Mouse (Mus musculus) frontal cortex, postnatal 25 days (tissue): ENCODE measurements around the gene Amz2.

Experiments
- DNase-seq, 2 experiments: peaks; one replicate each; pipeline ENCODE4 v3.0.0; 2022; ENCODE audit warnings: low spot score in 2 of 2

The Amz2 gene

DNA sequence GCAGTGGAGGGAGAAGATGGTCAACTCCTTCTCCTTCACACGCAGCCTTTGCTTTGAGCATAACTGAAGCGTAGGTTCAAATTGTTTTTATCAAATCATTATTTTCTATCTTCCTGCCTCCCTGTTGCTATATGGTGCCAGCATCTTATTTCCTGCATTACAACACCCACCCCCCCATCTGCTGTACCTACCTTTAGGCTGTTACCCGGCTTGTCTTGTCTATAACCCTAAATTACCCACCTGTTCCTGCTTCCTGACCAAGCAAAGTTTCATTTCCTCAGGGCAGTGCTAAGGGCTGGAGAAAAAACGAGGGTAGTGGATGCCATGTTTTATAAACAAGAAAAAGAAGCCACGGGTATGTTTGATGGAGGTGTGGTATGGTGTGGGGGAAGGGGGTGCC lies 4.5 kb upstream of the Amz2 start:
- DNase-seq: no peak

DNA sequence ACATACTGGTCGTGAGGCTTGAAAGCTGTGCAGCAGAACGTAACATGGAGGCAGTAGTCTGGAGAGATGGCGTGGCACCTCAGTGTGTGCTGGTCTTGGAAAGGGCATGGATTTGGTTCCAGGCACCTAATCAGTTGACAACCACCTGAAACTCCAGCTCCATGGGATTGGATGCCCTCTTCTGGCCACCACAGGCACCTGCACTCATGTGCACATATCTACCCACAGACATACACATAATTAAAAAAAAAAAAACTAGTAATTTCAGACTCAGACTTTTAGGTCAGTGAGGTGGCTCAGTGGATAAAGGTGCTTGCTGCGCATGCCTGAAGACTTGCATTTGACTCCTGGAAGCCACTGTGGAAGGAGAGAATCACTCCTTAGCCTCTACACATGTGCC lies 3.5 kb upstream of the Amz2 start:
- DNase-seq: no peak

DNA sequence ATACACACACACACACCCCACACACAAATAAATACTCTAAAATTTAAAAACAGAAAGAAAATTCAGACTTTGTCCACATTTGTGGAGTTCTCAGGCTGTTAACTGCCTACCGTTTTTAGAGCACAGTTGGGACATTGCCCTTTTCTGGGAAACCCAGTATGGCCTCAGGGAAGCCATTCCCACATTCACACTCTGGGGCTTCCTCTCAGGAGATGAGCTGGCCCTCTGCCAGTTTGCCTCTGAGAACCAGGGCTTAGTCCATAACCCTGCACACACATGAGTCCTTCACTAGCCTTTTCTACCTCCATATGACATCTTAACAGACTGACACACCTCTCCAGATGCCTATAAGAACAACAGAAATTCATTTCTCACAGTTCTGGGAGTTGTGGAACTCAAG lies 2.5 kb upstream of the Amz2 start:
- DNase-seq: no peak

DNA sequence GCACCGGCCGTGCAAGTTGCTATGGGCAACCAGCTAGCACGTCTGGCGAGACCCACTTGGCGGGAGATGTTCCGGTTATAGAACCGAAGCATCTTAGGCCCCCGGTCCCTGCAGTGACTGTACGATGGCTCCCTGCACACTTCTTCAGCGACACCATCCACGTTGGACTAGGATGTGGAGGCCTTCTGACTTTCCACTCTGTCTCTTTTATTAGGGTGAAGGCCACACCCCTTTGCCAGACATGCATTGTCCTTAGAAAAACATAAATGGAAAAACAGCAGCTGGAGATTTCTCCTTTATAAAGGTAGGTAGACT lies 483 bp downstream of the Amz2 start:
- DNase-seq: no peak

DNA sequence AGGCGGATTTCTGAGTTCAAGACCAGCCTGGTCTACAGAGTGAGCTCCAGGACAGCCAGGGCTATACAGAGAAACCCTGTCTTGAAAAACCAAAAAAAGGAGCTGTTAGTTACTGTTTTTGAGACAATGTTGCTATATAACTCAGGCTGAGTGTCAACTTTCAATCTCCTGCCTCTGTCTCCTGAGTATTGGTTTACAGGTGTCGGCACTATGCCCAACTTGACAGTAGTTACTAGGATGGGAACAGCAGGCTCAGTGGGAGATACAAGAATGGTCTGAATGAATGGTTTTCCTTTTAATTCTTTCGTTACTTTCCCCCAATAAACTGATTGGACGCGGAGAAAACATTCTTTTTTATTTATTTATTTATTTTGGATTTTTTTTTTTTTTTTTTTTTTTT lies 1.6 kb downstream of the Amz2 start:
- no peak for DNase-seq

DNA sequence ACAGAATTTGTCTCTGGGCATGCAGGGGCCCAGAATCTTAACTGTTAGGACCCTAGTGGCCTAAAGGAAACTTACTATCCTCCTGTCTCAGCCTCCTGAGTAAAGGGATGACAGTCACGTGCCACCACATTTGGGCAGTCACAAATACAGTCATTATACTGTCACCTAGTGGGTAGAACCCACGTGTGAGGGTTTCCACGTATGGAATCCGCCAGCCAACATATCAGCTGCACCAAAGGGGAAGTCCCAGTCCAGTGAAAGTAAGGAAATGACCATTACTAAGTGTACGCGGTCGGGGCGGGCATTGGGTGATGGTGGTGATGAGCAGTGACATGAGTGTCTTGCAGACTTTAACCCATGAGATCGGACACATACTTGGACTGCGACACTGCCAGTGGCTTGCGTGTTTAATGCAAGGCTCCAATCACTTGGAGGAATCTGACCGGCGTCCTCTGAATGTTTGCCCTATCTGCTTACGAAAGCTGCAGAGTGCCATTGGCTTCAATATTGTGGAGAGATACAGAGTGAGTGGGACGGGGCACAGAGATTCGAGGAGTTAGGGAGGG lies 8.6 kb downstream of the Amz2 start:
- DNase-seq: no peak

DNA sequence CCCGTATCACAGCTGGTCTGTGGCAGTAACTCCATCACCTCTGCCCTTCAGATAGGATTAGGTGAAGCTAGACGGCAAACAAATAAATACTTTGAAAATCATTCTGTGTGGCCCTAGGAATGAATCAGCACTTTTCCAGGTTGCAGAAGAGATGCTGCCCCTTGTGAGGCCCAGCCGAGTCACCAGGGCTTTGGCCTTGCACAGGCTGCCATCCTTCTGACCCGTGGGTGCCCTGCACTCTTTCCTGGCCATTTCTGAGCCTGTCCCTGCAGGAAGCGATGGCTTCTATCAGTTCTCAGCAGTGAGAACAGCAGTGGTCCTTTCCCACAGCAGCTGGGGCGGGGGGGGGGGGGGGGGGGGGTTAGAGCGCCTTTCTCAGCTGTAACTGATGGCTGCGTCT lies 11.1 kb downstream of the Amz2 start:
- no peak for DNase-seq

DNA sequence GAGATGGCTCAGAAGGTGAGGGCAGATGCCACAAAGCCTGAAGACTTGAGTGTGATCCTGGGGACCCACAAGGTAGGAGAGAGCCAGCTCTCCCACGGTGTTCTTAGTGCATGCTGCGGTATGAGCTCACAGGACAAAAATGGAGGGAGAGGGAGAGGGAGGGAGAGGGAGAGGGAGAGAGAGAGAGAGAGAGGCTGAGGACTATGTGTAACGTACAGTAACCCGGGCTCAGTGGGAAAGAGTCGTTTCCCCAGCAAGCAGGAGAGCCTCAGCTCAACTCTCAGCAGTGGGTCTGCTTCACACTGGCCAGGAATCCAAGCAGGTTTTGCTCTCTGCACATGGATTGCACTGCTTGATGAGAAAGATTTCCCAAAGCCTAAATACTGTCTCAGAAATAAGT lies 13.5 kb downstream of the Amz2 start:
- no peak for DNase-seq

DNA sequence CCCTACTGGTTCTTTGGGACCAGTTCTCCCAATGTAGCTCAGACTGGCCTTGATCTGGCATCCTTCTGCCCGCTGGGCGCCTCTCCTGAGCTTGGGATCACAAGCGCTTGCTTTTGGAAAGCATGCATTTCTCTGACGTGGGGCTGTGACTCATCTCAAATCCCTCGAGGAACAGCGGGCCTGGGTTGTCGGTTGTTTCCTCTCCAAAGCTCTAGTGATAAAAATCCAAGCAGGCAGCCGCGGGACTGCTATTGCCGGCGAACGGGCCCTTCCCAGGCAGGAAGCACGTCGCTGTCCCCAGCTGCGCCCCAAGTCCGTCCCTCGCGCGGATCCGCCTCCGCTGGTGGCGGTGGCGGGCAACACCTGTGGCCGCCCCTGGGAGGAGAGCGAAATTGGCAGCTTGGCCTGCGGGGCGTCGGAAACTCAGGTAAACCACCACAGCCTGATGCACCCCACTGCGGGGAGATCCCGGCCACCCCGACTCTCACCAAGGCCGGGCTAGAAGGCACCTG lies 14.1 kb downstream of the Amz2 start:
- peak; percentile 14 to 33 for DNase-seq

DNA sequence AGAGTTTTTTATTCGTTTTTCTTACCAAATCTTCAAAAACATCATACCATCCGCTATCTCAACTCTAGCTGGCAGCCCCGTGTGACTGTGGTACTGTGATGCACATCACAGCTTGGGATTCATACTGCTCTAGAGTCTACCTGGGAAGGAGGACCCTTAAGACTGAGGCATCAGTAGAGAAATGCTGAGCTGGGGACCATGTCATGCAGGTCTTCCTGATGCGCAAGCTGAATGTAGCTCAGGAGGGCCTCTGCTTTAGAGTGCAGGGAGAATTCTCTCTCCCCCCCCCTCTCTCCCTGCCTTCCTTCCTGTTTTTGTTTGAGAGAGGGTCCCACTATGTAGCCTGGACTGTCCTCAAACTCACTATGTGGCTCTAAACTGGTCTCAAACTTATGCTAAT lies 14.9 kb downstream of the Amz2 start:
- no peak for DNase-seq

DNA sequence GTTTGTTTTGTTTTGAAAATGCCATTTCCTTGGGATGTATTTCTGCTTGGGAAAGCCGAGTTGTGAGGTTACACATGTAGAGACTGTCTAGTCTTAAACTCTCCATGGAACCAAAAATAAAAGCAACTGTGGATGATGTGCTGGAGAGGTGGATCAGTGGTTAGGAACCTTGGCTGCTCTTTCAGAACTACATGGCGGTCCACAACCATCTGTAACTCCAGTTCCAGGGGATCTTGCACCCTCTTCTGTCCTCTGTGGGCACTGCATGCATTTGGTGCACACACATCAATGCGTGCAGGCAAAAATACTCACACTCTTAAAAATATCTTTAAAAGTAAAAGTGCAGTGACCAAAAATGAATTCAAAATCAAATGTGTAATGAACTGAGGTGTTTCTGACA lies 15.4 kb downstream of the Amz2 start:
- DNase-seq: no peak

DNA sequence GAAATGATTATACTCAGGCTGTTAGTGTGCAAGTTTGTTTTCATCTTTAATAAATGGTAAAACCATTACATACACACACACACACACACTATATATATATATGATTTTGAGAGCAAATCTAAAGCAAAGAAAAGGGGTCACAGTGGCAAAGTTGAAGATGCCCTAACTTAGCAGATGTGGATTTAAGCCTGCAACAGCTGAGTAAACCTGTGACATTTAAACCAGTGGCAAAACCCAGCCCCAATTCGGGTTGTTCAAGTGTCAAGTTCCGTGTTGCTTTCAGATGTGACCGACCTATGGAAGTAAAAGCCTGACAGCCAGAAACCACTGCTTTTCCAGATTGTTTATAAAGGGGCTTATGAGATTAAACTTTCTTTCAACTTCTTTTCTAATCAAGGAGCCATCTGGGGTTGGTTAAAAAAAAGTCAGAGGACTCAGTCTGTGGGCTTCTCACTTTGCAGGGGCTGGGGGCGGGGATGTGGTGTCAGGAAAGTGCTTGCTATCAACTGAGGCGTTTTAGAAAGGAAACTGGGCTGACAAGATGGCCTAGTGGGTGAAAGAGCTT lies 16.5 kb downstream of the Amz2 start:
- DNase-seq: no peak

DNA sequence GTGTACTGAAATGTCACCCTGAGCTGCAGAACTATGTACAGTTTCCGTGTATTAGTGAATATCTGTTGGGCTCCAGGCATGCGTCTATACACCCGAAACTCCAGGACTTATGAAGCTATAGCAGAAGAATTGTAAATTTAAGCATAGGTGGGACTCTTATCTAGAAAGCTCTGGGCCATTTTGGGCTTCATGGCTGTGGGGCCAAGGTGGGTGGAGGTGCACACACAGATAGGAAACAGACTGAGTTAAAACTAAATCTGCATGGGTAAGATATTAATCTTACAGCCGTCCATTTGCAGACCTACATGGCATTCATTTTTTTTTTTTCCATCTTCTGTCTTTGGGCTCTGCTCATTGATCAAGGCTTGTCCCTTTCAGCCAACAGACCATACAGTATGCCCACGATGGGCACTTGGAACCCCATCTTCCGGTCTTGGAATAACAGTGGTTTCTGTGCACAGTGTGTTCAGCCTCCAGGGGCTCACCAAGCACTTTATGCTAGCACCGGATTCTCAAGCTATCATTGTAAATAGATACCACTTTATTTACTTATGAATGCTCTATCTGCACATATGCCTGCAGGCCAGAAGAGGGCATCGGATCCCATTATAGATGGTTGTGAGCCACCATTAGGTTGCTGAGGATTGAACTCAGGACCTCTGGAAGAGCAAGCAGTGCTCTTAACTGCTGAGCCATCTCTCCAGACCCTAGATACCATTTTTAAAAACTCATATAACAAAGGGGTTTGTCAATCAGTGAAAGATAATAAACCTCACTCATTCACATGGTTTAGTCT lies 17.9 kb downstream of the Amz2 start:
- DNase-seq: no peak

DNA sequence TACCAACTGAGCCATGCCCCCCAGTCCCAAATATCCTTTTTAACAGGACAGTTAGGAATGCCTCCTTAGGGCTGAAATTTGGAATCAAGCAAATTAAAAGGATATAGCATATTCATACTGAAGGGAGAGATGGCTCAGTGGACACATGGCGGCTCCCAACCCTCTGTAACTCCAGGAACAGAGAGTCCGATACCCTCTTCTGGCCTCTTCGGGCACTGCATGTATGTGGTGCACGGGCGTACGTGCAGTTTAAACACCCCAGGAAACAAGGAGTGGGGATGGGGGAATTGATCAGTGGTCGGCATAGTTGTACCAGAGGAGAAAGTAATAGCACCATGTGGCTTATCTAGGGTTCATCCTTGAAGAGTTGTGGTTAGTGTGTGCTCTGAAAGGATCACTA lies 18.9 kb downstream of the Amz2 start:
- no peak for DNase-seq

DNA sequence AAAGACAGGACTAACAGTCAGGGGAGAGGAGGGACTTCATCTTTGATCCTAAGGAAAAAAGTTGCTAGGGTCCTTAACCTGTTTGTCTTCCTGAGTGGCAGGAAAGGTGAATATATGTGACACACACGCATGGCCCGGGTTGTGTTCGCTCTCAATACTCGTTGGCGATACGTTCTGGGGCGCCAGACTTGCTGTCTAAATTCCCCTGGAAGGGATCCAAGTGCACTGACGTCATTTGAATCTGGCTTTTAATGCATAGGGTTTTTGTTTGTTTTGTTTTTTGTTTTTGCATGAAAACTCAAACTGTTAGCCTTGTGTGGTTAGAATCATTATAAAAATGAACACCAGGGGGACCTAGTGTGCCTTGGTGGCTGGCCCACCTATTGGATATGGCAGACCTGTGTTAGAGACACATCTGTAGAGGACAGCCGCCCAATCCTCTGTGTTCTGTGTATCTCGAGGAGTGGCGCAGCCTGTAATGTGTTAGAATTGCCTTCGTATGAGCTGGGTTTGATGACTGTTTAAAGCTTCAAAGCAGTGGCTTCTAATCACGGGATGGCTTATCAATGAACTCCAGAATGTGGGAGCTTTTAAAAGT lies 19.8 kb downstream of the Amz2 start:
- no peak for DNase-seq

DNA sequence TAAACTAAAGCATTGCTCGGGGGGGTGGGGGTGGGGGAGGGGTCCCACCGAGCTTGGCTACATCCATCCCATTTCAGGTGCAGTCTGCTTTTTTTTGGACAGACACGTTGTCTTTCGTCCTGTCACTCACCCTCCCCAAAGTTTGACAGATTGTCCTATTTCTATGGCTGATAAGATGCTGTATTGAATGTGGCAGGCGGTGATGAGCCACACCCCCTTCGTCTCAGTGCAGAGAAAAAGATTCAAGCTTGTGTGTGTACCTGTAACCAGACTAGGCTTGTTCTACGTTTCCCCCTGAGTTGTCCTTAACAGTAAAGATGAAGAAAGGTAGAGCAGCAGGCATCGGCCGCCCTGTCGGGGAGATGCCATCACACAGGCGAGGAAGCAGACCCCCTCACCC lies 25.4 kb downstream of the Amz2 start:
- no peak for DNase-seq

DNA sequence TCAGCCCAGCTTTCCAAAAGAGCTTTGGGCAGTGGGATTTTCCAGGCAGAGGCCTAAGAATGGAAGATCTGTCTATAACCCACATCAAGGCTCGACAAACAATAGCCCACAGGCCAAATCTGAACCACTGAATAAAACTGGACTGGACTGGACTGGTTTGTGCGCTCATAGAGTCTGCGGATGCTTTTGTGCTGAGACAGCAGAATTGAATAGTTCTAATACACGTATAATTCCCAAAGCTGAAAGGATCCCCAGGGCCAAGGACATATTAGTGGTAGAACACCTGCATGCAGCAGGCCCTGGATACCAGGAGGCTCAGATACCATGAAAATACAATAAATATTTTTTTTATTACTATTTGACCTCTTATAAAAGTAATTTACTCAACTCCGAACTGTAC lies 30.5 kb downstream of the Amz2 start:
- no peak for DNase-seq

DNA sequence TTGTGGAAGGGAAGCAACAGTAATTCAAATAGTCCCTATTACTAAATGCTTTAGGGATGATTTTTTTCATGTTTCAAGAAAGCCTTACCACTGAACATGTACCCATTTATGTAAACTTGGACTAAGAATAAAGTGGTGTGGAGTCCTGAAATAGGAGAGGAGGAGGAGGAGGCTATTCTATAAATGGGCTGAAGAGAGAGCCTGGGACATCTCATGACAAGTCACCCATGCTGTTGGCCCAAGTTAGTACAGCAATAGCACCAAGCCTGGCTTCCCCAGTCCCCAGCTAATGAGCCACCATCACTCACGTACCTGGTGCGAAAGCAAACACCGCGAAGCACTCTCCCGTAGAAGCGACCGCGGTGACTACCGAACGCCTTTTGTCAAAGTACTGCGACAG lies 32.4 kb downstream of the Amz2 start:
- no peak for DNase-seq

DNA sequence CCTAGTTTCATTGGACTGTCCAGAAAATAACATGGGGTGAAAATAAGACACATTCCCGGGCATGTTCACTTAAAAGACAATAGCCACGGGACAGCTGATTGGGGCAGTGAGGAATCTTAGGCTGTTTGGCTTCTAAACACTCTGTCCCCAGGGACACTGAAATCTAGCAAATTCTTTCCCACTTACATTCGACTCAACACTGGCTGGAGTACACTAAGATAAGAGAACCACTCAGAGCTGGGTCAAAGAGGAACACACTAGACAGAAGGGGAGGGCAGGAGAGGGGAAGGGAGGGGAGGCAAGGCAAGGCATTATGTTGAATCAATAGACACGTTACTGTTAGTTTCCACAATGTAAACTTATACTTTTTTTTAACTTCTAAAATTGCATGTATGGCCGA lies 34.8 kb downstream of the Amz2 start:
- DNase-seq: no peak

DNA sequence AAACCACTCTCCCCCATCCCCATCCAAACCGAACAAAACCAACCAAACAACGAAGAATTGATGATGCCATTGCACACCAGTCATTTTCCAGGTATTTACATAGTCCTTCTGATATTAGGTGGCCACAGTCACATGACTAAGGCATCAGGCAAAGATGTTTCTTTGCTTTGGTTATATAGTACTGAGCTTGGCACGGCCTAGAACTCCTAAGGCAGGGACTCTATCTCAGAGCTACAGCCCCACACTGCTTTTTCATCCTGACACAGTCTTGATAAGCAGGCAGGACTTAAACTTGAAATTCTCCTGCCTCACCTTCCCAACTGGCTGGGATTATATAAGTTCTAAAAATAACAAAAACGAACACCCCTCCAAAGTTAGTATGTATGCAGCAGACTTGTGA lies 39.3 kb downstream of the Amz2 start:
- DNase-seq: no peak

DNA sequence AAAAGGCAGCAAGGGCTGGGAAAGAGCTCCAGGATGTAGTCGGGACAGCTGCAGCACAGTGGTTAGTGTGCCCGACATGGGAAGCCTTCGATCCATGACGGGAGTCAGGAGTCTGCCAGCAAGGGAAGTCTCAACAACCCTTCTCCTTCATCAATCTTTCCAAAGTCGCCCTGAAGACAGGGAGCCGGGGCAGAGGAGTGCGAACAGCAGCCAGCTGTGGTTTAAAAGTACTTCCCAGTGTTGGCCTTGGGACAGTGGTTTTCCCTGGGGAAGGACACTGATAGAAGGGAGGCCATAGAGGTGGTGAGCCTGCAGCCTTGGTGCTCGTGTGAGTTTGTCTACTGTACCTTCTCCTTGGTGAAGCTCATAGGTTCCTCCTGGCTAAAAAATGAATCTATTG lies 41.2 kb downstream of the Amz2 start:
- no peak for DNase-seq

DNA sequence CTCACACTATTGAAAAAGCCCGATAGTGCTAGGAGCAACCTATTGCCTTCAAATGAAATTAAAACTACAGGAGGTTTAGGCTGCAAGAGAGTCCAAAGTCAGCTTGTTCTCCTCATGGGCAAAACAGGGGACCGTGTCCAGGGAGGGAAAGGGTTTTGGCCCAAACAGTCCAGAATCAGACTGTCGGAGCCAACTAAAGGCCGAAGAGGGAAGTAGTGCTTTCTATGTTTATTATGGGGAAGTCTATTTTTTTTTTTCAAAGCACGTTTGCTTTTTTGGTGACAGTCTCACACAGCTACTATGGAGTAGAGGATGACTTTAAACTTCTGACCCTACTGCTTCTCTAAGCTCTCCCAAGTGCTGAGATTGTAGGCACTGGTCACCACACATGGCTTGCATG lies 42.4 kb downstream of the Amz2 start:
- no peak for DNase-seq

DNA sequence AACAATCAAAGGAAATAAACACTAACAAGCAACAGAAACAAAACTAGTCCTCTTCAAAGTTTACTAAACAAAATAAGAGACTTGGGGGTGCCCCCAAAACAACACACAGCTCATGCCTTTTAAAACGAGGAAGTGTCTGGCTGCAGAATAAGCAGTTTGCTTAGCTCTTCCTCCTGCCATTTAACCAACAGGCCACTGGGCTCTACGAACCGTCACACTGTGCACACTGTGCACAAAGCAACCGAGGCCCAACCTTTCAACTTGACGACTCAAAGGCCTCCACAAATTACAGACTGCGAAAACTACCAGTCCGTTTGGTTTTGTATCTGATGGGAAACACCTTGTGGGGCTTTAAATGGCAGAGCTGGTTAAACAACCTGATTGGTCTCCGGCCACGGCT lies 44.4 kb downstream of the Amz2 start:
- DNase-seq: no peak
